Mouse (Mus musculus) stomach, embryonic 15.5 days (tissue): ENCODE measurements around the gene Slc35d1. TPM values are rescaled to one million over a fixed set of nuclear protein-coding genes. Genes with fewer than 3 reads are reported as not detected.
A peak's percentile ranks its signal among the peaks of the same experiment; 100 is the strongest.

ENCODE experiments used
- ATAC-seq: fragments of 200-750 bp; cut with Nextera tagmentation; 2 replicates; pipeline ENCODE4 v1.8.0; 2017; ENCODE audit warnings: low read depth, moderate number of reproducible peaks, moderate TSS enrichment; ENCODE audit not compliant: insufficient read depth, low FRiP score
- H3K27ac ChIP-seq: fragments of 300-500 bp; sonication (generic); 2 replicates; pipeline ENCODE4 v1.5.1; 2015; ENCODE audit warnings: mild to moderate bottlenecking, inconsistent platforms
- H3K27me3 ChIP-seq: fragments of 300-500 bp; sonication (generic); replicated peaks from 2 replicates; pipeline ENCODE4 v1.6.1; 2015; ENCODE audit warnings: inconsistent platforms
- H3K36me3 ChIP-seq: fragments of 300-500 bp; sonication (generic); 2 replicates; pipeline ENCODE4 v1.6.1; 2015; ENCODE audit warnings: inconsistent platforms
- H3K4me1 ChIP-seq: fragments of 300-500 bp; sonication (generic); 2 replicates; pipeline ENCODE4 v1.6.1; 2015; ENCODE audit warnings: inconsistent platforms
- H3K4me2 ChIP-seq: fragments of 300-500 bp; sonication (generic); 2 replicates; pipeline ENCODE4 v1.6.1; 2015; ENCODE audit warnings: mild to moderate bottlenecking, inconsistent platforms
- H3K4me3 ChIP-seq: fragments of 300-500 bp; sonication (generic); replicated peaks from 2 replicates; pipeline ENCODE4 v1.5.1; 2015; ENCODE audit warnings: inconsistent platforms
- H3K9ac ChIP-seq: fragments of 300-500 bp; sonication (generic); 2 replicates; pipeline ENCODE4 v1.6.1; 2015; ENCODE audit warnings: inconsistent platforms
- H3K9me3 ChIP-seq: fragments of 300-500 bp; sonication (generic); 2 replicates; pipeline ENCODE4 v1.6.1; 2016; ENCODE audit warnings: inconsistent platforms
- WGBS: fragments of 180-500 bp; shearing (Covaris S2); methylation state at CpG from one replicate; pipeline ENCODE4 v1.1.7; 2015; 5-methylcytosine and 5-hydroxymethylcytosine counted together
- polyA plus RNA-seq: library from polyadenylated mRNA; unstranded; fragments of >200 nt; fragmentation: Nextera tagmentation; extraction: Ambion mirVana; gene quantifications from 2 replicates; pipeline ENCODE4 v1.2.1, GENCODE M21; 2015

Slc35d1 gene
- polyA plus RNA-seq, 1 experiment from 2014 or later: 11.5 TPM

DNA sequence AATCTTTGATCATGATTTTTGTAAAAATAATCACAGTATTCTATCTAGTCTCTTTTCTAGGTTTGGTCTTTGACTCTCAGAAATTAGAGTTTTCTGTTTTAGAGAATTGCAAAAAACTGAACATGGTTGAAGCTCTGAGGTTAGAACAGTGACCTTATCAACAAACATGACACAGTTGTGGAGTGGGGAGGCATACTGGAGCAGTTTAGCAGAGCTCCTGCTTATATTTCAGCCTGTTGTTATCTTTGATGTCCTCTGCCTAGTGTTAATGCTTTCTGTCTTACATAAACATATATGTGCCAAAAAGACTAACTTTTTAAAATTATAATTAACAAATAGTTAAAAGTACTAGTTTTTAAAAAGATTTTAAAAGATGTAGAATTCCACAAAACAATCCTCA is 91.4 kb downstream of the Slc35d1 start:
- Histone ChIP-seq H3K9ac (no peak overlapping the region), H3K4me1 (peaks cover 16% of the 10 kb centered on the region), H3K9me3 (no peaks in the 10 kb centered on the region), H3K27ac (no peak overlapping the region), H3K4me3 (no peak overlapping the region), H3K4me2 (no peak overlapping the region), H3K36me3 (no peaks in the 10 kb centered on the region), H3K27me3 (no peaks in the 10 kb centered on the region)
- ATAC-seq: no peak

DNA sequence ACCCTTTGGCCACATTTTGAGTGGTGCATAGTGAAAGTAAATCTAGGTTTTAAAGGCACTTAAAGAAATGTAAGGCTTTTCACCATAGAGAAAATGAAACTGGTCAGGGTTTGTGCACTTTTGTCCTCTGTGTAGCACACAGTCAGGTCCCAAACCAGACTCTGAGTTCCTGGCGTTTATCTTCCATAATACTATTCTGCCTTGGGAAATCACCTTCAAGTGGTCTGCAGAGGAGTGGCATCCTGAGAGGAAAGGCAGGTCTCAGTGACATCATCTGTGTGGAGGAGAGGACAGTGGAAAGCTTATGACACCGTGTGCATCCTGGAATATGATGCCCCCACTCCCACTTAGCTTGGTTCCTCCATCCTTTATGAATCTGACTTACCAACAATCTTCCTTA is 91.9 kb downstream of the Slc35d1 start:
- no peak overlapping the region for H3K9ac ChIP-seq
- no peak overlapping the region for H3K27ac ChIP-seq
- H3K4me1 ChIP-seq: peaks cover 16% of the 10 kb centered on the region
- 59% methylated on average over 2 of the region's 2 CpGs for WGBS
- no peak overlapping the region for H3K4me2 ChIP-seq
- H3K9me3 ChIP-seq: no peaks in the 10 kb centered on the region
- no peak for ATAC-seq
- no peak overlapping the region for H3K4me3 ChIP-seq
- H3K36me3 ChIP-seq: no peaks in the 10 kb centered on the region
- no peaks in the 10 kb centered on the region for H3K27me3 ChIP-seq

DNA sequence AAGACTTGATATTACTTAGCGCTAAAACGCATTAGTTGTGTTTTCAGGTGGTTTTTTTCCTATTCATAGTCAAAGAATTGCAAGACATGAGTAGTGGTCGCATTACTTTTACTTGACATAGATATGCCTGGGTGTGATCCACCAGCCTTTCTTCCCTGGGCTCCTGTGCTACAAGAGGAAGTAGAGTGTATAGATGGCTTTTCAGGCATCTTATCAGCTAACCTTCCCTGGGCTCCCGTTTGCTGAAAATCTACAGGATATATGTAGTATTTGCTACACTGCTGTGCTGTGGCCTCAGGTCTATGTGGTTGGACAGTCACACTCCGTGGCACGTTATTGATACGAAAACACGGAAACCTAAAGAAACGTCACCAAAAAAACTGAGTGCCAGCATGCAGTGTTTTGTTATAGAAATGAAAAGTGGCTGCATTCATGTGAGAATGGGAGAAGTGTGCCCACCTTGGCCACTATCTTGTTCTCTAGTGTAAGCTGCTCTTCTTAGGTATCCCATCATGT is 94.0 kb downstream of the Slc35d1 start:
- H3K4me3 ChIP-seq: no peak overlapping the region; the same call in 1 of the 2 replicates
- ATAC-seq: no peak
- no peak overlapping the region for H3K9ac ChIP-seq
- WGBS: 77% methylated on average over 9 of the region's 9 CpGs
- no peak overlapping the region for H3K27ac ChIP-seq
- no peaks in the 10 kb centered on the region for H3K9me3 ChIP-seq
- no peaks in the 10 kb centered on the region for H3K27me3 ChIP-seq
- H3K4me2 ChIP-seq: peak overlapping the region; percentile 63
- peaks cover 14% of the 10 kb centered on the region for H3K4me1 ChIP-seq
- H3K36me3 ChIP-seq: 0 out of 2 replicates have a peak, but pooled peaks cover 3% of the 10 kb centered on the region

Other genes with a start within 250 kb of the Slc35d1 start
- gene Tctex1d1, start 236.6 kb downstream of the Slc35d1 start, polyA plus RNA-seq: 1.1 and 1.8 TPM in 2 replicates
- not detected in 2 replicates for gene Insl5, start 188.3 kb downstream of the Slc35d1 start, polyA plus RNA-seq
- gene Mier1, start 100.8 kb downstream of the Slc35d1 start, polyA plus RNA-seq: 44.7 and 49.3 TPM in 2 replicates
- gene Wdr78, start 100.6 kb downstream of the Slc35d1 start, polyA plus RNA-seq: 2.1 and 2.3 TPM in 2 replicates
- not detected in 2 replicates for gene 4921539E11Rik, start 75.7 kb upstream of the Slc35d1 start, polyA plus RNA-seq
- gene Oma1, start 98.6 kb upstream of the Slc35d1 start, polyA plus RNA-seq: 21.2 and 22.8 TPM in 2 replicates